Mouse (Mus musculus) G1E (cell line): ENCODE results near the gene Setdb1. TPM values are rescaled to one million over a fixed set of nuclear protein-coding genes. Genes with fewer than 3 reads are reported as not detected.
"Not testable (repeated sequence)": the region's sequence is repeated elsewhere in the genome, so short reads cannot be mapped to it uniquely, and the experiment has no call there.

ENCODE experiments used
- ATAC-seq: 2 replicates; pipeline ENCODE4 v1.8.0; 2016; ENCODE audit warnings: mild to moderate bottlenecking; ENCODE audit not compliant: insufficient number of reproducible peaks, poor library complexity, low FRiP score, severe bottlenecking; ENCODE audit errors: extremely low read depth
- DNase-seq: peaks from one replicate; pipeline ENCODE4 v3.0.0; 2012; ENCODE audit warnings: low spot score
- H3K27me3 ChIP-seq: 2 replicates; pipeline ENCODE4 v1.6.1; 2012; ENCODE audit warnings: mild to moderate bottlenecking, low read length, inconsistent platforms; ENCODE audit not compliant: insufficient read depth
- H3K36me3 ChIP-seq: replicated peaks from 2 replicates; pipeline ENCODE3; 2012; ENCODE audit warnings: mild to moderate bottlenecking, inconsistent platforms
- H3K4me1 ChIP-seq: 2 replicates; pipeline ENCODE4 v1.6.1; 2012; ENCODE audit warnings: low read depth, low read length, inconsistent platforms, mixed read lengths; ENCODE audit not compliant: insufficient read depth
- H3K4me3 ChIP-seq: 2 replicates; pipeline ENCODE4 v1.5.1; 2012; ENCODE audit warnings: low read depth, mild to moderate bottlenecking, inconsistent platforms, low read length, moderate library complexity, mixed read lengths
- H3K9me3 ChIP-seq: replicated peaks from 2 replicates; pipeline ENCODE4 v1.6.1; 2012; ENCODE audit warnings: inconsistent platforms
- CTCF ChIP-seq: IDR thresholded peaks from 2 replicates; pipeline ENCODE4 v1.5.1; 2012; ENCODE audit warnings: low read depth, low read length, inconsistent platforms, mixed read lengths
- GATA1 ChIP-seq: IDR thresholded peaks from 2 replicates; pipeline ENCODE4 v1.6.1; 2012; ENCODE audit warnings: borderline replicate concordance, low read length, inconsistent platforms, mixed read lengths
- GATA2 ChIP-seq: IDR thresholded peaks from 2 replicates; pipeline ENCODE4 v1.6.1; 2012; ENCODE audit warnings: low read depth, low read length, inconsistent platforms, borderline replicate concordance
- POLR2AphosphoS5 ChIP-seq: IDR thresholded peaks from 2 replicates; pipeline ENCODE4 v1.6.1; 2012; ENCODE audit warnings: low read depth, low read length, inconsistent platforms; ENCODE audit not compliant: insufficient replicate concordance
- TAL1 ChIP-seq: conservative IDR thresholded peaks from 2 replicates; pipeline ENCODE4 v1.6.1; 2012; ENCODE audit warnings: low read depth, low read length, inconsistent platforms, mixed read lengths
- polyA plus RNA-seq: library from polyadenylated mRNA; stranded (reverse); fragments of >175 nt; gene quantifications from 2 replicates; pipeline ENCODE4 v1.2.3, GENCODE M21; 2012
- total RNA-seq, 2 experiments: library from RNA; stranded (forward) in 1 of 2; stranded (reverse) in 1 of 2; fragments of 200-1000 nt in 1 of 2; fragments of >200 nt in 1 of 2; fragmentation: Nextera tagmentation in 1 of 2; gene quantifications; 2 replicates each; pipeline ENCODE4 v1.2.3; 2014 to 2017

Setdb1 gene
- total and polyA plus RNA-seq, 3 experiments, result 66.1 to 159 (median 128) TPM

DNA sequence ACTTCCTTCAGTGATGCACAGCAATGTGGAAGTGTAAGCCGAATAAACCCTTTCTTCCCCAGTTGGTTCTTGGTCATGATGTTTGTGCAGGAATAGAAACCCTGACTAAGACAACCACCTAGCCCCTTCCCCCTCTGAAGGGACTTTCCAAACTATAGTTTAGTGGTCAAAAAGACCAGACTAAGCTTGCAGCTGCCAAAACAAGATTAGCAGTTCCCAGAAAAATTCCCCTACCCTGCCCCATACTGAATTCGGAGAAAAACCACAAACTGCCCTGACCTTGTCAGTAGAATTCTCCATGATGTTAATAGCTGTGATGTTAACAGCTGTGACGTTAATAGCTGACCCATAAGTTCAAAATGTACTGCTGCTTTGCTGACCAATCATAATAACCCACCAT is 3.3 kb upstream of the Setdb1 start:
- H3K36me3 ChIP-seq, H3K4me3 ChIP-seq, H3K27me3 ChIP-seq, ATAC-seq, DNase-seq: not testable (repeated sequence)
- peaks cover 29% of the 10 kb centered on the region for H3K4me1 ChIP-seq
- peak; percentile 73 for TF ChIP-seq TAL1
- peaks cover 21% of the 10 kb centered on the region for H3K9me3 ChIP-seq

- DNase-seq, result no peak
- H3K36me3 ChIP-seq, result peaks cover 17% of the 10 kb centered on the region
- H3K4me3 ChIP-seq, result no peak overlapping the region
- ATAC-seq, result no peak
- no peaks in the 10 kb centered on the region for H3K27me3 ChIP-seq
- TF ChIP-seq TAL1, result no peak
- no peak for TF ChIP-seq GATA2
- TF ChIP-seq POLR2AphosphoS5, result no peak
- no peak for TF ChIP-seq GATA1
- TF ChIP-seq CTCF, result no peak
- H3K4me1 ChIP-seq, result peaks cover 47% of the 10 kb centered on the region
- peaks cover 21% of the 10 kb centered on the region for H3K9me3 ChIP-seq
Measured at GRCm38 (mm10) chr3:95357746-95358145, 744 bp upstream of the Setdb1 start.

DNA sequence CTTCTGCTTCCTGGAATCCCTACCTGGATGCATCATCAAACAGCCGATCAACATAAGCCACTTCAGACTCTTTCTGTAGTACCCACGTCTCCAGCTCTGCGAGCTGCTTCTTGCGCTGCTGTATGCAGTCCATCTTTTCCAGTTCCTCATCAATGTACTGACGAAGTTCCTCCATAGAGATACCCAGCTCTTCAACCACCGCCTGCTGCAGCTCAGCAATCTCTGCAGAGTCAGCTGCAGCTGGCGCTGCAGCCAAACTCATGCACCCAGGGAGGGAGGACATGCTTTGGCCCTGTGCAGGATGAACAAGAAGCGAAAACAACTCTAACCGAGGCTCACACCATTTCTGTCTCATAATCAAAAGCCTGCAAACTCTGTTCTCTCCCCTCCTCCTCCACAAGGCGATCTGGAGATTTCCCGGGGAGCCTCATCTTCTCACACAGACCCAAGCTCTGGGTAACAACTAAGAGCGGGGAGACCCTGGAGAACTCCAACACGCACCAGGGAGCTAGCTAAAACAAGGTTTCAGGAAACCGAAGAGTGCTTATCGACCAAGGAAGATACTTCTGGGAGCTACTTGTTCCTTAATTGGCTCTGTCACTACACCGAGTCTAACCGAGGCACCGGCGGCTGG is 974 bp downstream of the Setdb1 start:
- H3K27me3 ChIP-seq, DNase-seq, ATAC-seq: not testable (repeated sequence)
- H3K4me1 ChIP-seq, result peaks cover 49% of the 10 kb centered on the region
- peak overlapping the region; percentile 63; the same call in 1 of the 2 replicates for H3K4me3 ChIP-seq
- H3K9me3 ChIP-seq, result peaks cover 21% of the 10 kb centered on the region
- peaks cover 33% of the 10 kb centered on the region for H3K36me3 ChIP-seq

- peaks cover 37% of the 10 kb centered on the region for H3K4me1 ChIP-seq
- H3K36me3 ChIP-seq, result peaks cover 91% of the 10 kb centered on the region
- peak; percentile 66 for TF ChIP-seq CTCF
- no peak for TF ChIP-seq TAL1
- H3K4me3 ChIP-seq, result no peak overlapping the region
- no peak for DNase-seq
- no peaks in the 10 kb centered on the region for H3K9me3 ChIP-seq
- no peaks in the 10 kb centered on the region for H3K27me3 ChIP-seq
- ATAC-seq, result no peak
Measured at GRCm38 (mm10) chr3:95349491-95349890, 7.5 kb downstream of the Setdb1 start.

- H3K4me1 ChIP-seq, result peaks cover 30% of the 10 kb centered on the region
- not testable (repeated sequence) for ATAC-seq, H3K27me3 ChIP-seq, H3K4me3 ChIP-seq, DNase-seq, H3K9me3 ChIP-seq
- H3K36me3 ChIP-seq, result peaks cover 92% of the 10 kb centered on the region
Measured at GRCm38 (mm10) chr3:95348343-95348742, 8.7 kb downstream of the Setdb1 start.

DNA sequence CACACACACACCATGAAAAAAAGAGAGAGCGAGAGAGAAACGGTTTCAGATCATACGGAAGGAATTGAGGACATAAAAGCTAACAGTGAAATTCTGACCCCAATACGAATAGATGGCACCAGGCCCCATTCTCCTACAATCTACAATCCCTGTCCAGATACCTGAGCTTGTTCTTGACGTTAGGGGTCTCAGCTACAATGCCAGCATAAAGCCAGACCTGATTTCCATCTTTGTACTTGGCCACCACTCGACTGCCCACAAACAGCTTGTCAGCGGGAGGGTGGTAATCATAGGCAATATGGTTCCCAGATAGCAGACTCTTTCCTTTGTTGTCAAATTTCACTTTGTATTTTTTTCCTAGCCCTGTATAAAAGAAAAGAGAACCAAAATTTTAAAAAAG is 10.5 kb downstream of the Setdb1 start:
- TF ChIP-seq GATA1 (no peak), TAL1 (no peak), POLR2AphosphoS5 (no peak), CTCF (no peak), GATA2 (no peak)
- Histone ChIP-seq H3K27me3 (no peaks in the 10 kb centered on the region), H3K4me3 (no peak overlapping the region), H3K4me1 (peaks cover 26% of the 10 kb centered on the region; the same call in 1 of the 2 replicates), H3K9me3 (no peaks in the 10 kb centered on the region), H3K36me3 (peaks cover 92% of the 10 kb centered on the region)
- no peak for DNase-seq
- ATAC-seq, result no peak

GRCm38 (mm10) chr3:95343356-95344000 is 13.5 kb downstream of the Setdb1 start:
- peaks cover 20% of the 10 kb centered on the region for H3K4me1 ChIP-seq
- DNase-seq, H3K27me3 ChIP-seq, H3K9me3 ChIP-seq, H3K4me3 ChIP-seq, ATAC-seq: not testable (repeated sequence)
- H3K36me3 ChIP-seq, result peaks cover 94% of the 10 kb centered on the region
